Mouse (Mus musculus): ENCODE data around the gene Trip12. TPM values are rescaled to one million over a fixed set of nuclear protein-coding genes. Genes with fewer than 3 reads are reported as not detected.
A peak's percentile ranks its signal among the peaks of the same experiment; 100 is the strongest.

Trip12 gene
- polyA plus RNA-seq, 1 experiment from 2014 or later, result 51.0 TPM

DNA sequence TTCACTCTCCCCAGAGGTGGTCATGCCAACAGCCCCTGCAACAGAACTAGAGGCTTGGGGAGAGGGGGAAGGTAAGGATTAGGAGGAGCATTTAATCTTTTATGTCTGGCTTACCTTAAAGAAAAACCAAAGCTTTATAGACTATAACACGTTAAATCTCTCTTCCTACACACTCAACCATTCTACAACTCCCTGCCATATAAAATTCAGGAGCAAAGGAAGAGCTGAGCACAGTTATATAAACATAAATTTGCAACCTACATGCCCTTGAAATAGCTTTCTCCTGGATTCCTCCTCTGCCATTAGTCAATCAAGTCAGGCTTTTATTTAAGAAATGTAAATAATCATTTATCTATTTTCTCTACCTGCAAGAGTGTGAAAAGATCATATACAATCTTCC lies 62.9 kb downstream of the Trip12 start:
- H3K27me3 ChIP-seq, result no peaks in the 10 kb centered on the region
- no peaks in the 10 kb centered on the region for H3K9me3 ChIP-seq (replicated peaks)
- 93% methylated on average over 1 of the region's 1 CpGs for WGBS
- H3K36me3 ChIP-seq, result peaks cover 10% of the 10 kb centered on the region; the same call in 1 of the 2 replicates
- H3K4me3 ChIP-seq, result no peak overlapping the region
- H3K9ac ChIP-seq, result no peak overlapping the region
- no peak overlapping the region for H3K4me2 ChIP-seq
- ATAC-seq (replicated peaks; ENCODE audit: insufficient number of reproducible peaks, insufficient read depth, low FRiP score, low read depth), result no peak
- H3K27ac ChIP-seq, result no peak overlapping the region
- H3K4me1 ChIP-seq (replicated peaks), result no peaks in the 10 kb centered on the region

GRCm38 (mm10) chr1:84758843-84759242 lies 81.5 kb downstream of the Trip12 start:
- peaks cover 71% of the 10 kb centered on the region for H3K36me3 ChIP-seq
- H3K4me3 ChIP-seq, result no peak overlapping the region
- no peaks in the 10 kb centered on the region for H3K4me1 ChIP-seq (replicated peaks)
- H3K9me3 ChIP-seq (replicated peaks), result no peaks in the 10 kb centered on the region
- H3K27me3 ChIP-seq, result no peaks in the 10 kb centered on the region
- whole genome bisulfite sequencing, result 83% methylated on average over 4 of the region's 4 CpGs
- no peak overlapping the region for H3K9ac ChIP-seq
- H3K4me2 ChIP-seq, result no peak overlapping the region
- no peak for ATAC-seq (replicated peaks; ENCODE audit: insufficient number of reproducible peaks, insufficient read depth, low FRiP score, low read depth)
- H3K27ac ChIP-seq, result no peak overlapping the region

DNA sequence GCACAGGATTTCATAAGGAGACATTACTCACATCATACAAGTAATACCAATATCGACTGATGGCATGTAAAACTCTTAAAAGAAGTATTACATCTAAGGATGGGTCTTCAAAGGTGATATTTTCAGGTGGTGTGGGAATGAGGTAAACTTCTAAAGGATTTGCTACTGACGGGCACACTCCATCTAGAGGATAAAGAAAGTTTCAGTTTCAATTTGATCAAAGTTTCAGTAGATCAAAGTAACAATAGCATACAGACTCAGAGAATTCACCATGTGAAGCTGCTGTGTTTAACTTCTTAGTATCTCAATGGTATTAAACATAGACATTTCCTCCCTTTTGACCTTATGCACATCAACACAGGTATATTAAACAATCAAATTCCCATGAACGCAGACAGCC lies 98.2 kb downstream of the Trip12 start:
- no peak for ATAC-seq (replicated peaks; ENCODE audit: insufficient number of reproducible peaks, insufficient read depth, low FRiP score, low read depth)
- no peak overlapping the region for H3K9ac ChIP-seq
- no peaks in the 10 kb centered on the region for H3K9me3 ChIP-seq (replicated peaks)
- H3K4me1 ChIP-seq (replicated peaks), result no peaks in the 10 kb centered on the region
- WGBS, result 92% methylated on average over 3 of the region's 3 CpGs
- H3K4me2 ChIP-seq, result no peak overlapping the region
- no peak overlapping the region for H3K27ac ChIP-seq
- no peaks in the 10 kb centered on the region for H3K27me3 ChIP-seq
- peaks cover 65% of the 10 kb centered on the region for H3K36me3 ChIP-seq
- no peak overlapping the region for H3K4me3 ChIP-seq

DNA sequence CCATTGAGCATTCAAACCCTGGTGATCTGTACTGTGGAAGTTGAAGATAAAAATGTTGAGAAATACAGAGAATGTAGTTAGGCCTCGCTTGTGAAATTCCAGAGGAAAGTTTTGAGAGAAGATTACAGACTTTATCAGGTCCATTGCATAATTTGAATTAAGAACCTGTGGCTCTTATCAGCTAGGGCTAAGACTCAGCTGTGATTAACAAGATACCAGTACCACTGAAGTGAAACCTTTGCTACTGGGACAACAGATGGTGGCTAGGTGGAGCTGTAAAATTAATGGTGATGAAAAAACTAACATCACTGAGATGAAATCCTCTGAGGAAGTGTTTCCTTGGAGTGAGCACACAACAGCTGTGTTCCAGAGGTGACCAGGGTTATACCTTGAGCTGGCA lies 100.2 kb downstream of the Trip12 start:
- Histone ChIP-seq H3K4me2 (no peak overlapping the region), H3K4me1 (replicated peaks) (no peaks in the 10 kb centered on the region), H3K4me3 (no peak overlapping the region), H3K9ac (no peak overlapping the region), H3K27ac (no peak overlapping the region), H3K9me3 (replicated peaks) (no peaks in the 10 kb centered on the region), H3K27me3 (no peaks in the 10 kb centered on the region), H3K36me3 (peaks cover 68% of the 10 kb centered on the region)
- whole genome bisulfite sequencing, result 58% methylated on average over 1 of the region's 1 CpGs
- ATAC-seq (replicated peaks; ENCODE audit: insufficient number of reproducible peaks, insufficient read depth, low FRiP score, low read depth), result no peak

- no peak overlapping the region for H3K9ac ChIP-seq
- peaks cover 65% of the 10 kb centered on the region for H3K36me3 ChIP-seq
- 47% methylated on average over 1 of the region's 1 CpGs for WGBS
- H3K9me3 ChIP-seq (replicated peaks), result no peaks in the 10 kb centered on the region
- no peak for ATAC-seq (replicated peaks; ENCODE audit: insufficient number of reproducible peaks, insufficient read depth, low FRiP score, low read depth)
- H3K27me3 ChIP-seq, result no peaks in the 10 kb centered on the region
- no peaks in the 10 kb centered on the region for H3K4me1 ChIP-seq (replicated peaks)
- H3K27ac ChIP-seq, result no peak overlapping the region
- H3K4me2 ChIP-seq, result no peak overlapping the region
- no peak overlapping the region for H3K4me3 ChIP-seq
Observed at GRCm38 (mm10) chr1:84737097-84737496, 103.2 kb downstream of the Trip12 start.

- Histone ChIP-seq H3K27me3 (no peaks in the 10 kb centered on the region), H3K4me2 (no peak overlapping the region), H3K4me1 (replicated peaks) (no peaks in the 10 kb centered on the region), H3K4me3 (no peak overlapping the region), H3K27ac (no peak overlapping the region), H3K9me3 (replicated peaks) (no peaks in the 10 kb centered on the region), H3K36me3 (peaks cover 59% of the 10 kb centered on the region), H3K9ac (no peak overlapping the region)
- ATAC-seq (replicated peaks; ENCODE audit: insufficient number of reproducible peaks, insufficient read depth, low FRiP score, low read depth), result no peak
- 65% methylated on average over 3 of the region's 3 CpGs for WGBS
Observed at GRCm38 (mm10) chr1:84733799-84734198, 106.5 kb downstream of the Trip12 start.

DNA sequence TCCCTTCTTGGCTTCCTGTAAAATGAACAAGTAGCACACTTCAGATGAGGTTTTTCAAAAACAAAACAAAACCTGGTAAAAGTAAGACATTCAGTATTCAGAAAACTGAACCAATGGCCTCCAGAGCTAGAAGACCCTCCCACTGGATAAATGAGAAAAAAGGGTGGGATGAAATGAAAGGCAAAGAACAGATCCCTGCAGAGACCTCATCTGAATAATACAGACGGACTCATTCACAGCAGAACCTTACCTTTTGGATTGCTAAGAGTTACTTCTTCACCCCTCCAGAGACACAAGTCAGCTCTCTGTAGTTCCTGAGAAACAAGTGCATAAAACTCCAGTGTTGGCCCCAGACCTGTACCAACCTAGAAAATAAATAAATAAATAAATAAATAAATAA lies 108.6 kb downstream of the Trip12 start:
- Histone ChIP-seq H3K4me2 (no peak overlapping the region), H3K9ac (no peak overlapping the region), H3K4me1 (replicated peaks) (no peaks in the 10 kb centered on the region), H3K27me3 (no peaks in the 10 kb centered on the region), H3K9me3 (replicated peaks) (no peaks in the 10 kb centered on the region), H3K36me3 (peaks cover 50% of the 10 kb centered on the region), H3K4me3 (no peak overlapping the region), H3K27ac (no peak overlapping the region)
- no peak for ATAC-seq (replicated peaks; ENCODE audit: insufficient number of reproducible peaks, insufficient read depth, low FRiP score, low read depth)
- 93% methylated on average over 1 of the region's 1 CpGs for WGBS

- peaks cover 42% of the 10 kb centered on the region for H3K36me3 ChIP-seq
- peak overlapping the region; percentile 47; the same call in 1 of the 2 replicates for H3K27ac ChIP-seq
- no peak for ATAC-seq (replicated peaks; ENCODE audit: insufficient number of reproducible peaks, insufficient read depth, low FRiP score, low read depth)
- H3K9me3 ChIP-seq (replicated peaks), result no peaks in the 10 kb centered on the region
- no peak overlapping the region for H3K4me2 ChIP-seq
- no peak overlapping the region for H3K4me3 ChIP-seq
- H3K27me3 ChIP-seq, result no peaks in the 10 kb centered on the region
- H3K4me1 ChIP-seq (replicated peaks), result peaks cover 14% of the 10 kb centered on the region
- H3K9ac ChIP-seq, result no peak overlapping the region
Observed at GRCm38 (mm10) chr1:84722841-84723240, 117.5 kb downstream of the Trip12 start.

DNA sequence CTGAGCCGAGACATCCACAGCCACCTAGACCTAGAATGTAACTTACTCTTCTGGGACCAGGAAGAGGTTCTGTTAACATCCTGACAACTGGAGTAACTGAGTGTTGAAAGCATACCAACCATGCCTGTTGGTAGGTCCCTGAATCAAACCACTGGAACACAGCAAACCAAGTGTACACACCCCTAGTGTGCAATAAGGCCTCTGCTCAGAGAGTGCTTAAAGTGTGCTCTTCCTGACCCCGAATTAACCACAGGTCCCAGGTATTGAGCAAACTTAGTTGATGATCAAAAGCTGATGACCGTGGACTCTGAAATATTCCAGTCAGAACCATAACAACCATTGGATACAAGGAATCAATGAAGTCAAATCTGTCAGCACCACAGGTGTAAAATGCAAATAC lies 117.9 kb downstream of the Trip12 start:
- no peak overlapping the region for H3K27ac ChIP-seq
- no peak overlapping the region for H3K4me2 ChIP-seq
- no peak overlapping the region for H3K9ac ChIP-seq
- WGBS, result 92% methylated on average over 3 of the region's 3 CpGs
- peaks cover 38% of the 10 kb centered on the region for H3K36me3 ChIP-seq
- ATAC-seq (replicated peaks; ENCODE audit: insufficient number of reproducible peaks, insufficient read depth, low FRiP score, low read depth), result no peak
- no peak overlapping the region for H3K4me3 ChIP-seq
- no peaks in the 10 kb centered on the region for H3K9me3 ChIP-seq (replicated peaks)
- H3K4me1 ChIP-seq (replicated peaks), result peaks cover 14% of the 10 kb centered on the region
- H3K27me3 ChIP-seq, result no peaks in the 10 kb centered on the region

- H3K9ac ChIP-seq, result no peak overlapping the region
- no peak overlapping the region for H3K4me3 ChIP-seq
- 81% methylated on average over 3 of the region's 3 CpGs for WGBS
- no peak overlapping the region for H3K4me2 ChIP-seq
- peaks cover 38% of the 10 kb centered on the region for H3K36me3 ChIP-seq
- H3K4me1 ChIP-seq (replicated peaks), result peaks cover 14% of the 10 kb centered on the region
- H3K27me3 ChIP-seq, result no peaks in the 10 kb centered on the region
- ATAC-seq (replicated peaks; ENCODE audit: insufficient number of reproducible peaks, insufficient read depth, low FRiP score, low read depth), result no peak
- H3K9me3 ChIP-seq (replicated peaks), result no peaks in the 10 kb centered on the region
- no peak overlapping the region for H3K27ac ChIP-seq
Observed at GRCm38 (mm10) chr1:84721942-84722341, 118.4 kb downstream of the Trip12 start.

GRCm38 (mm10) chr1:84709810-84710785 lies 130.2 kb downstream of the Trip12 start:
- H3K4me1 ChIP-seq (replicated peaks), result peaks cover 8% of the 10 kb centered on the region
- H3K36me3 ChIP-seq, result no peaks in the 10 kb centered on the region
- no peak for ATAC-seq (replicated peaks; ENCODE audit: insufficient number of reproducible peaks, insufficient read depth, low FRiP score, low read depth)
- no peak overlapping the region for H3K27ac ChIP-seq
- H3K9me3 ChIP-seq (replicated peaks), result no peaks in the 10 kb centered on the region
- H3K27me3 ChIP-seq, result no peaks in the 10 kb centered on the region; the same call in 1 of the 2 replicates
- peak overlapping the region; percentile 20 for H3K4me3 ChIP-seq
- peak overlapping the region; percentile 51 for H3K4me2 ChIP-seq
- 15% methylated on average over 31 of the region's 31 CpGs for WGBS
- H3K9ac ChIP-seq, result no peak overlapping the region

- H3K4me3 ChIP-seq, result no peak overlapping the region; the same call in 1 of the 2 replicates
- H3K9me3 ChIP-seq (replicated peaks), result no peaks in the 10 kb centered on the region
- peak overlapping the region; percentile 51; the same call in 1 of the 2 replicates for H3K4me2 ChIP-seq
- H3K27ac ChIP-seq, result no peak overlapping the region
- H3K4me1 ChIP-seq (replicated peaks), result peaks cover 8% of the 10 kb centered on the region
- no peaks in the 10 kb centered on the region; the same call in 1 of the 2 replicates for H3K27me3 ChIP-seq
- WGBS, result 31% methylated on average over 5 of the region's 5 CpGs
- H3K36me3 ChIP-seq, result no peaks in the 10 kb centered on the region
- ATAC-seq (replicated peaks; ENCODE audit: insufficient number of reproducible peaks, insufficient read depth, low FRiP score, low read depth), result no peak
- no peak overlapping the region for H3K9ac ChIP-seq
Observed at GRCm38 (mm10) chr1:84709406-84709805, 130.9 kb downstream of the Trip12 start.

All from heart, embryonic 15.5 days (tissue).